Mouse (Mus musculus): ENCODE results near the gene Klk7.

Gene Klk7

DNA sequence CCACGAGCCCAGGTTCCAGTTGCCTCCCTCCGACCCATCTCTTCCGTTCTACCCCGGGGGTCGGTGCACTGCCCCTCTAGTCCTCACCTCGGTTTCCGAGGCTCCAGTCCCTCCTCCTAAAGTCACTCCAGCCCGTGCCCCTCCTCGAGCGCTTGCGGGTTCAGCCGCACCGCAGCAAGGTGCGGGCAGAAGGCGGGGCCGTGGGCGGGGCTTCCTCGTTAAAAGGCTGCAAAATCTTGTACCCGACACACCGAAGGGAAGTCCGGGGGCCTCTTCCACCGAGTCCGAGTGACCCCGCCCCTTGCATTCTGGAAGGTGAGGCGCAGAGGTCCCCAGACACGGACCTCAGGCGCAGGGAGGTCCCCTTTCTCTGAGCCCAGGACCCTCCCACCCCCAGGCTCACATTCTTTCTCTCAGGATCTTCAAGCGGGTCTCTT is 13.7 kb upstream of the Klk7 start, which contains the start of gene Klk8:
TSS of gene Klk8 (plus strand) at position 245 of the 437 bp plus-strand sequence.
- DNase-seq (ENCODE audit: low spot score), result no peak

DNA sequence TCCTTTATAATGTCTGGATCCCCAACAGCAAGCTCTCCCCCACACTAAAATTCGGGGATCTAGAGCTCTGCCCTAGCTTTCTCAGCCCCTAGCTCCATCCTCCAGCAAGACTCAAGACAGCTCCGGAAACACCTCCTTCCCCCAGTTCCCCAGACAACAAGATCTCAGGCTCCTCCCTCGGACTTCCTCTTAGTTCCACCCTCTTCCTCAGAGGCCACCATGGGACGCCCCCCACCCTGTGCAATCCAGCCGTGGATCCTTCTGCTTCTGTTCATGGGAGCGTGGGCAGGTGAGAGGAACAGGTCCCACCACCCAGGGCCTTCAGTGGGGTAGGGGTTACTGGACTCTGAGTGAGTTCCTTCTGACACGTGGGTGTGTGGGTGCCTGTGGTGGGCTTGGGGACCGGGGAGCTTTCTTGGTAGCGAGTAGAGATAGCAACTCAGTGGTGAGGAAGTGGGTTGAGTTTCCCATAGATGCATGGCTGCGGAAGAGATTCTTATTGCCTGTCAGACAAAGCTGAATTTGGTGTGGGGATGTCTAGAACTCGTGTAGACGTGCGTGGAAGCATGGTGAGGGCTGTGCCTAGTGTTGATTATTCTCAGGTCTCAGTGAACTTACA is 13.1 kb upstream of the Klk7 start:
- DNase-seq (ENCODE audit: low spot score), result no peak

DNA sequence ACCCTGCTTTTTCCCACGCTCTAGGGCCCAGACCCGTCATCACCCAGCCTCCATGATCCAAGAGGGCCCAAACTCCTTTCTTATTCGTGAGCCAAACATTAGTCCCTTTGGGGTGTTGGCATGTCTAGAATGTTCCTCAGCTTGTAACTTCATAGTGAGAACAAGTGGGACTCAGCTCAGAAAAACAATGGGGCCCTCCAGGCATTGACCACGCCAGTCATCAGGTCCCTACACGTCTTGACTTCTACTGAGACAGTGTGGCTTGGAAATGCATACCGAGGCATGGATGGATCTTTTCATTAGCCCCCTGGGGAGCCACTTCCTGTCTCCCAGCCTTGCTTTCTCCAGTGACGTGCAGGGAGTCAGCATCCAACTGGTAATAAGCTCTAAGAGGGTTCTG is 11.2 kb upstream of the Klk7 start:
- DNase-seq (ENCODE audit: low spot score), result no peak

- DNase-seq (ENCODE audit: low spot score), result no peak
Measured at GRCm38 (mm10) chr7:43815211-43815610, 4.1 kb downstream of the Klk7 start.

- DNase-seq (ENCODE audit: low spot score), result no peak
Measured at GRCm38 (mm10) chr7:43816746-43817145, 5.7 kb downstream of the Klk7 start.

- no peak for DNase-seq (ENCODE audit: low spot score)
Measured at GRCm38 (mm10) chr7:43821581-43821980, 10.5 kb downstream of the Klk7 start.

DNA sequence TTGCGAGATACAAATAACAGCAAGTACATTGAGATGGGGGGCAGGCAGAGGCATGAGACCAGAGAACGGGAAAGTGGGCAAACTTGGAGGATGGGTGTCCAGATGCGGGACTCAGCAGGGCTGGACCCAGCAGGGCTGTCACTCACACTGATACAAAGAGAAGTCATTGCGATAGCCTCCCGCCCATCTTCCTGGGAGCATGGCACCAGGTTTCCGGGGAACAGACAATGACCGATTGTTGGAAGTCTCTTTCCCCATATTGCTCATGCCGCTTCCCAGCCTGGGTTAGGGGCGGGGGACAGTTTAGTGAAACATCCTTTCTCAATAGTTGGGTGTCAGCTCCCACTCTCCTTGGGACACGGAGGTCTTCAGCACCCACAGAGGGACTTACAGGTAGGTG is 13.1 kb downstream of the Klk7 start, which contains the start of gene Klk6:
TSS of gene Klk6 (plus strand) at position 301 of the 400 bp plus-strand sequence.
- no peak for DNase-seq (ENCODE audit: low spot score)

DNA sequence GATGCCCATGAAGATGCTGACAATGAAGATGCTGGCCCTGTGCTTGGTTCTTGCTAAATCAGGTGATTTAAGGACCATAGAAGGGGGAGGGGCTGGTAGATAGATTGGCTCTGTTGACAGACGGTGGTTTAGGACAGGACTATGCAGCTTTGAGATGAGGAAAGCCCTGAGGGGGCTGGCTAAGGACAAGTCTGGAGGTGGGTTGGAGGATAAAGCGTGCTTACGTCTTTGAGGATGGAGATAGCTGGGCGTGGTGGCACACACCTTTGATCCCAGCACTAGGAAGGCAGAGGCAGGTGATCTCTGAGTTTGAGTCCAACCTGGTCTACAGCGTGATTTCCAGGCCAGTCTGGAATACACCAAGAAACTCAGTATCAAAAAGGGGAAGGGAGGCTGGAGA is 15.0 kb downstream of the Klk7 start:
- no peak for DNase-seq (ENCODE audit: low spot score)

GRCm38 (mm10) chr7:43827706-43828105 is 16.6 kb downstream of the Klk7 start:
- no peak for DNase-seq (ENCODE audit: low spot score)

DNA sequence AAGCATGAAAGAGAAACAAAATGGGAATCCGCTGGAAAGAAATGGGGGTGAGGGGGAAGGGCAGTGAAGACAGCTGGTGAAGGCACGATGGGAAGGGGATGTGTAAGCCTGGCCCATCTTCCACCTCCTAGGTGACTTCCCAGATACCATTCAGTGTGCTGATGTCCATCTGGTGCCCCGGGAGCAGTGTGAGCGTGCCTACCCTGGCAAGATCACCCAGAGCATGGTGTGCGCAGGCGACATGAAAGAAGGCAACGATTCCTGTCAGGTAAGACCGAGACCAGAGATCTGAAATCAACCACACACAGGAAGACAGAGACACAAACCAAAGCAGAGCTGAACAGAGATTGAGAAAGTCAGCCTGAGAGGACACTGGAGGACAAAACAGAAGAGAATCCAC is 17.9 kb downstream of the Klk7 start:
- no peak for DNase-seq (ENCODE audit: low spot score)

- DNase-seq (ENCODE audit: low spot score), result no peak
Measured at GRCm38 (mm10) chr7:43841701-43842100, 30.6 kb downstream of the Klk7 start, which contains the start of gene Klk5. Gene Klk5 (plus strand): TSS chr7:43841971.

DNA sequence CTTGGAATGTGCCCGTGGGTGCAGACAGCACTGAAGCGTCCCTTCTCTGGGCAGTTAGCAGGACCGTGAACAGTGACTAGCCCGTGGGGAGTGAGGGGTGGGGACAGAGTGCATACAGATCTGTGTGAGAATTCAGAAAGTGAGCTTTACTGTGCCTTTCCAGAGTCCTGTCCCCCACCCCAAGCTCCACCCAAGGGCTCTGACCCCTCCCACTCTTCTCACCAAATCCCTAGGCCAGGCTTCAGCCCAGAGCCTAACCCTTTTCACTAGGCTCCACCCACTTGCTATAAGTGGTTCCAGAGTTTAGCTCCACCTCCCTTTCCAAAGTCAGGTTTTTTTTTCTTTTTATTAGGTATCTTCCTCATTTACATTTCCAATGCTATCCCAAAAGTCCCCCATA is 32.7 kb downstream of the Klk7 start:
- no peak for DNase-seq (ENCODE audit: low spot score)

- DNase-seq (ENCODE audit: low spot score), result no peak
Measured at GRCm38 (mm10) chr7:43851616-43852015, 40.5 kb downstream of the Klk7 start.

DNA sequence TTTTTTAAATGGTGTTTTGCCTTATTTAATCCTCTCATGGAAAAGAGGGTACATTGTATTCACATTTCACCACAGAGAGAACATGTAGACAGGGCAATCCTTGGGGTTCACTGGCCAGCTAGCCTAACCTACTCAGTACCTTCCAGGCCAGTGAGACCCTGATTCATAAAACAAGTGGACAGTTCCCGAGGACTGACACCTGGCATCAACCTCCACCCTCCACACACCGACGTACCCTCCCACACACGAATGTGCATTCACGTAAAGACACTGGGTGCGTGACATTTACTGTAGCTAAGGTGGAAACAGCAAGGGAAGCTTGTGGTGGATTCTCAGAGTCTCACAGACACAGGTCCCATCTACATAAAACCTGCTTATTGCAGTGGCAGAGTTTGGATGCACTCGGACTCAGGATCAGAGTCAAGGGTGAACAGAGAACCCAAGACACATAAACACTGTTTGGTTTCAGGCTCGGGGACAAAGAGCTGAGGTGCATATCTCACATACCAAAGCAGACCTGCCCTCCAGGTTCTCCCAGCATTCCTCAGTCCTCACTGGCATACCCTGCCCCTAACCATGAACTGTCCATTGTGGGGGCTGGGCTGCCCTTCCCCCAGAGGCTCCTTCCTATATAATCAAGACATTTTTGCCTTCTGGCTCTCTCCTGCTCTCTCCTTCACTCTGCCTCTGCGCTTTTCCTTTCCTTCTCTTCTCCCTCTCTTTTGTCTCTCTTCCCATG is 43.7 kb downstream of the Klk7 start:
- DNase-seq (ENCODE audit: low spot score), result no peak

DNA sequence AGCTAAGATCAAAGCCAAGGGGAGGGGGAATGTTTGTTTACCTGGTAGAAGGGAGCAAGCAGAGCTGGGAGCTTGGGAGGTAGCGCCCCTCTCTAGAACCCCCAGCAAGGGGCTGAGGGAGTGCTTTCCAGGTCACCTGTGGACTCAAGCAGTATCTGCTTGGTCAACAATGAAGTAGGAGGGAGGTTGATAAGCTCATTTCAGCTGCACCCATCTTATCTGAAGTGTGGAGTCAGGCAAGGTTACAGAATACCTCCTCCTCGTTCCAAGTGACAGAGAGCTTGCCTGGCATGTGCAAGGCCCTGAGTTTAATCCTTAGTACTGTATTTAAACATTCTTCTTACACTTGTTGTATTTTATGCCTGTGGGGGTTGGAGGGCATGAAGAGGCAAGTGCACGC is 44.6 kb downstream of the Klk7 start:
- DNase-seq (ENCODE audit: low spot score), result no peak

DNA sequence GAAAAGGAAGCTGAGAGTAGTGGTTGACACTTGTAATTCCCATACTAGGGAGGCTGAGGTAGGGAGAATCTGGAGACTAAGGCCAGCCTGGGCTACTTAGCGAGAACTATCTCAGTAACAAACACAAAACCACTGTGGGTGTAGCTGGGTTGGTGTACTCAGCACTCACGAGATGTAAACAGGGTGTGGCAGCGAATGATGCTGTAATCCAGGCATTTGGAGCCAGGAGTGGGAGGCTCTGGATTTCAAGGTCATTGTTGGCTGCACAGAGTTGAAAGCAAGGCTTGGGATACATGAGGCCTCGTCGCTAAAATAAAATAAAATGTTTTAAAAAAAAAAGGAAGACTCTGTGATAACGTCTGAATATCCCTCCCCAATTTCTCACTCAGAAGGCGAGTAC is 45.2 kb downstream of the Klk7 start:
- DNase-seq (ENCODE audit: low spot score), result no peak

GRCm38 (mm10) chr7:43857501-43857900 is 46.4 kb downstream of the Klk7 start:
- DNase-seq (ENCODE audit: low spot score), result no peak

DNA sequence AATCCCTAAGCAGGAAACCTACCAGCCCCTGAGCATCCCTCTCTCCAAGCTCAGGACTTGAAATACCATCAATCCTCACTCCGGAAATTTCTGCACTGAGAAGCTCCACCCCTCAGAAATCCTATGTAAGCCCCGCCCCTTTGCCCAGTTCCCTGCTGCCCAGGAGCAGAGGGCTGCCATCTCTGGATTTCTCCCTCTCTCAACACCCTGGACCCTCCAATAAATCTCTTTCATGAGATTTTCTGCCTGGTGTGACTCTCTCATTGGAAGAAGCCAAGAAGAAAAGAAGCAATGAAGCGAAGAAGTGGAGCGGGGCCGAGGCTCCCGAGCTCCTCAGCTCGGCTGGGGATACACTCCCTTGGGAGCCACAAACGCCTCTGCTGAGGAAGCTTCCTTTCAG is 49.3 kb downstream of the Klk7 start:
- no peak for DNase-seq (ENCODE audit: low spot score)
